Mouse (Mus musculus): ENCODE data around the gene Oca2. TPM values are rescaled to one million over a fixed set of nuclear protein-coding genes. Genes with fewer than 3 reads are reported as not detected.

Gene Oca2
- under 1 TPM; 0.22 to 0.73 (median 0.34) TPM for total RNA-seq (2022)

- no peak for DNase-seq (ENCODE audit: low spot score in 2 of 2)
Measured at GRCm38 (mm10) chr7:56239543-56239942, at the start of gene Oca2. TSS of gene Oca2 (plus strand) at chr7:56239760.

DNA sequence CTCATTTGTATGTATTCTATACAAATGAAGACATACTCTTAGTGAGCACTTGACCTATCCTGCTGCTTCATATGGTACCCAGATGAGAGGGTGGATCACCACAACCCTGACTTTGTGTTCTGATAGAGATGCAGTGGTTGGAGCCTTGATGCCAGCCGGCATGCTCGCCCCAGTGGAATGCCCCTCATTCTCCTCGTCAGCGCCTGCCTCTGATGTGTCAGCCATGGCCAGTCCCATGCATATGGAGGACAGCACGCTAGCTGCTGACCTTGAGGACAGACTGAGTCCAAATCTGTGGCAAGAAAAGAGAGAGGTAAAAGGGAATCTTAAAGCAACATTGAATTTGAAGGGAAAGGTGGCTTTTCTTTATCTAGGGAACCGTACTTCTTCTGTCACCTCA, 48.5 kb upstream of the Oca2 start:
- DNase-seq (ENCODE audit: low spot score in 2 of 2), result no peak

- DNase-seq (ENCODE audit: low spot score in 2 of 2), result no peak
Measured at GRCm38 (mm10) chr7:56191661-56192060, 47.9 kb upstream of the Oca2 start.

- no peak for DNase-seq (ENCODE audit: low spot score in 2 of 2)
Measured at GRCm38 (mm10) chr7:56201483-56202218, 37.9 kb upstream of the Oca2 start.

DNA sequence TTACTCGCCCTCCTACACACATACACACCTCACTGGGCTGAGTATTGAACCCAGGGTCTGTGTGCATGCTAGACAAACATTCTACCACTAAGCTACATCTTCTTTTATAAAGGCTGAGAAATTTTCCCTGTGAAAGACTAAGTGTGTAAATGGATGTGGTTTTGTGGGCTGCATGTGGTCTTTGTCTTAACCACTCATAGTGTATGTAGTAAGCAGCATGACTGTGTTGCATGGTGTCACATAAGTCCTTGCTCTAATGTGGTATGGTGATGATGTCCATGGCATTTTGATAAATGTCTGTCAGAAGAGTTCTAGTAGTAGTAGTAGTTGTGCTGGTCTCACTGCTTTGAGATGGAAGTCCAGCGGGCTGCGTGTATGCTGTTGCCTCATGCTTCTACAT, 36.7 kb upstream of the Oca2 start:
- DNase-seq (ENCODE audit: low spot score in 2 of 2), result no peak

- DNase-seq (ENCODE audit: low spot score in 2 of 2), result no peak
Measured at GRCm38 (mm10) chr7:56203286-56203685, 36.3 kb upstream of the Oca2 start.

- no peak for DNase-seq (ENCODE audit: low spot score in 2 of 2)
Measured at GRCm38 (mm10) chr7:56204877-56205276, 34.7 kb upstream of the Oca2 start.

GRCm38 (mm10) chr7:56220811-56221210, 18.7 kb upstream of the Oca2 start:
- DNase-seq (ENCODE audit: low spot score in 2 of 2), result no peak

DNA sequence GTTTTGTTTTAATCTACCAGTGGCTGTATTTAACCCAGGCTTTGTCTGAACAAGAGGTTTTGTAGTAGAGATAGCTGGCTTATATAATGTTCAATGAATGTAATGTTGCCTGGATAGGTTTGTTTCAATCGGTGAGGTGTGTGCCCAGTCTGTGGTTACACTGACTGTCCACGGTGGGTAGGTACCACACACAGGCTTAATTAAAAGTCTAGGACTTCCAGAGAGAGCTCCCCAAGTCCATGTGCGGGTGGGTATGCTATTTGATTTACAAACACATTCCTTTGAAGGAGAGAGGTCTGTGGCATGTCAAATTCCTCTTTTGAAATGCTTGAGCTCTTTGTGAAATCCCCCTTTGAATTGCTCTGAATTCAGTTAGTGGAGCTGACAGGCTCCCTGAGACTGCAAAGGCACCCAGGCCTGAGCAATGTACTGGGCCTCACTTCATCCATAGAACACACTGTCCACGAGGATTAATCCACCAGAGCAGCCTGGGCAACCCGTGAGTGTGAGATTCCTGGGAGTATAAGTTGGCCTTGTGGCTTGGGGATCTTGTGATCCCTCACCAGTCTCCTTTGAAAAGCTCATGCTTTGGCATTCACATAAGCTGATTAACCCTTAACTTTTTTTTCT, 3.7 kb upstream of the Oca2 start:
- no peak for DNase-seq (ENCODE audit: low spot score in 2 of 2)

DNA sequence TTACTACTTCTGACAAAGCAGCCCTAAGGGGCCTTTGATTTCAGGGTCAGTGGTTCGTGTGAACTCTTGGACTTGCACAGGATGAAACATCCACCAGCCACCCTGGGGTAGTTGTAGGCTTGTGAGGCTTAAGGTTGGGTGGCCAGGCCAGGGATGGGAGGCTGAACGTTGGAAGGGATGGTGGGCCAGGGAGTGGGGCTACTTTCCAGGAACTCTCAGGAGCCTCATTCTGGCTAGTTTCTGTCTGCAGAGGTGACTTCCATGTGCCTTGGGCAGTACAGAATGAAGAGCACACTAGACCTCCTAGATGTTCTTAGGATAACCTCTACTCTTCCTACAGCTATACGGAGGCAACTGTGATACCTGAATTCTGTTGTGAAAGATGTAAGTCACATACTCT, 2.9 kb upstream of the Oca2 start:
- no peak for DNase-seq (ENCODE audit: low spot score in 2 of 2)

GRCm38 (mm10) chr7:56254568-56254967, 15.0 kb downstream of the Oca2 start:
- no peak for DNase-seq (ENCODE audit: low spot score in 2 of 2)

DNA sequence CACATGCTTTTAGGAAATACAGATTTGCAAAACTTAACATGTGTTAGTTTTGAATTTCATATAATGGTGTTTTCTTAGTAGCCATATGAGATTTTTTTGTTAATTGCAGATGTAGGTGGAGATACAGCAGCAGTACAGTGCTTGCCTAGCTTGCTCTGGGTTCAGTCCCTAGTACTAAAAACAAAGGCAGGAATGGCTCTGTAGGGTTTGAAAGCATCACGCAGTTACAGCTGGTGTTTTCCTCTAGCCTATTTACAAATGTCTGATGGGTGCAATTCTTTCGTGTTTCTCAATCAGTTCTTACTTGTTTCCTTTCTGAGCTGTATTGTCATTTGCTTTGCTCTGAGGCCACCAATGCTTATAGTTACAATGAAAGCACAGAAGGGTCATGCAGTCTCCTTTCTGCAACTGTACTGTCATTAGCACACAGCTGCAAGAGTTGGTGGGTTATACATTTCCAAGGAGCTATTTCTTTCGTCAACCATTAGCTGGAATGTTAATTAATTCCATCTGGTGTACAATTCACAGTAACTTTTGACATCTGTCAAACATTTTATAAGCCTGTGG, 18.4 kb downstream of the Oca2 start:
- no peak for DNase-seq (ENCODE audit: low spot score in 2 of 2)

GRCm38 (mm10) chr7:56277506-56277905, 37.9 kb downstream of the Oca2 start:
- no peak for DNase-seq (ENCODE audit: low spot score in 2 of 2)

GRCm38 (mm10) chr7:56291468-56292115, 52.0 kb downstream of the Oca2 start:
- peak; percentile 38 to 86 for DNase-seq (ENCODE audit: low spot score in 2 of 2)

DNA sequence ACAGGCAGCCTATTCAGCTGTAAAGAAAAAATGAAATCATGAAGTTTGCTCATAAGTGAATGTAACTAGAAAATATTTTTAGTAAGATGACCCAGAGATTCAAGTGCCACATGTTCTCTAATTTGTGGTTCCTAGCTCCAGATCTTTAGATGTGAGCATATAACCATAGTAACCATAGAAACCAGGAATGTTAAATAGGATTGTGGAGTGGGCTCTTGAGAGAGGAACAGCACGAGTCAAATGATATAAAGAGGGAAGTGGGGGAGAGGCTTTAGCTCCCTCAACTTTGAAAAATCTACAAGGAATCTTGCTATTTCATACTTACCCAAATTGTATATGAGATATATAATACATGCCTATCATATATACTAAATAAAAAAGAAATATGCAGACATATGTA, 64.8 kb downstream of the Oca2 start:
- DNase-seq (ENCODE audit: low spot score in 2 of 2), result no peak

DNA sequence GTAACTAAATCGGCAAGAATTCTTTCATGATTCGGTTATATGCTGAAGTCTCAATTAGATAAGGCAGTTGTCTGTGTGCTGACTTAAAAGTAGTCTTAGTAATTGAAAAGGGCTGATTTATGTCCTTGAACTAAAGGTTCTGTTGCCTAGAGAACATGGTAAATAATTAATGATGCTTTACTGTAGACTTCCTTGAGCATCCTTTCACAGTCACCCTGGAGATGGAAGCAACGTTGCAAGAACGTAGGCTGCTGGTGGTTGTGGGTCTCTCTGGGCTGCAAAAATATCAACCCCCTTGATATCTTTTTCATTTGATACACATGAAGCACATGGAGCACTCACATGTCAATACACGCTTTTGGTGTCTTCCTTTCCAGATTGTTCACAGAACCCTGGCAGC, 74.8 kb downstream of the Oca2 start:
- DNase-seq (ENCODE audit: low spot score in 2 of 2), result no peak

DNA sequence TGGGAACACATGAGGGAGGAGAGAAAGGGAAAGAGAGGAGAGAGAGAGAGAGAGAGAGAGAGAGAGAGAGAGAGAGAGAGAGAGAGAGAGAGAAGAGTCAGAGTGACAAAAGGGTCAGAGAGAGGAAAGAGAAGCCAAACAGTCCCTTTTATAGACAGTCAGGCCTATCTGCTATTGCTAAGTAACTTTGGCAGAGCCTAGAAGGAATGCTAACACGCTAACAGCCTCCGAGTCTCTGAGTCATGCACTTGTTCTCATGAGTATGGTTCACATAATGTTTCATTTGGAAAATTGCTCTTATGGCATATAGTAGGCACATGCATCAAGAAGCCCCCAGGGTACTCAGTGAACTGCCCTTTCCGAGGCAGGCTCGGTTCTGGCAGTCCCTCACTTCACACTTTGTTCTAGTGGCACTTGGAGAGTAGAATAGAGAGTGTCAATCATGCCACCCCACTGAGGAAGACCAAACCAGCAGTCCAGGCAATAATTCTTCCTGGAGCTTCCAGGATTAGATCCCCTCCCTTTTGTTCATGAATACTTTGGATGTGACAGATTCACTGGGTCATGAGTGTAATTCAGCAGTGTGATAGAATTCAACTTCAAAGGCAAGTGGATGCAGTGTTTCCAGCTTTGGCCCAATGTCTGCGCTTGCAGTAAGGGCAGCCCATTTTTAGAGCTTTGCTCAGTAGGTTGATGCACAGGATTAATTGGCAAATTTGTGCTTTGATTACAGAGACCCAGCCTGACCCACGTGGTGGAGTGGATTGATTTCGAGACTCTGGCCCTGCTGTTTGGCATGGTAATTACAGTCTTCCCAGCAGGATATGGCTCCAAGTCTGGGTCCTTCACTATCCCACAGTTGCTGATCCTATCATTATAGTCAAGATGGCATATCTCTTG, 76.3 kb downstream of the Oca2 start:
- DNase-seq (ENCODE audit: low spot score in 2 of 2), result no peak

GRCm38 (mm10) chr7:56327738-56328137, 88.2 kb downstream of the Oca2 start:
- DNase-seq (ENCODE audit: low spot score in 2 of 2), result no peak

DNA sequence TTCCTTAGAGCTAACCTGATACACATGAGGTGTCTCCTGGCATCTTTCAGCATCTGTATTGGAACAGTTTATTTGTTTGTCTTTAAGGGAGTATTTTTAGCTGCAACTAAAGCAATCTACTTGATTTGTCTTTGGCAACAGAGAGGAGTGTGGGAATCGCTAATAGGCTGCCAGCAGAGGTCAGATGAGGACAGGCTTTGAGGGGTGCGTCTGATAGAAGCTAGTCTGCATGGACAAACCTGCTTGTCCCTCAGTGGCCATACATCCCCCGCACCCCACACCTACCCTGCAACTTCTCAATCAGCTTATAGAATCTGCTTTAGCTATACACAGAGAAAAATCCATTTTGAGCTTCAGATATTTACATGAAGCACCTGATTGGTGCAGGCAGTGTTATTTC, 109.0 kb downstream of the Oca2 start:
- peak in 1 of 2 experiments; percentile 2 for DNase-seq (ENCODE audit: low spot score in 2 of 2)

GRCm38 (mm10) chr7:56356658-56357342, 117.2 kb downstream of the Oca2 start:
- DNase-seq (ENCODE audit: low spot score in 2 of 2), result peak; percentile 4 to 36

All from layer of hippocampus, adult 8-10 months (tissue).